Mouse (Mus musculus) spleen, postnatal 0 days (tissue): ENCODE data around the gene H2al1o. TPM values are rescaled to one million over a fixed set of nuclear protein-coding genes. Genes with fewer than 3 reads are reported as not detected.

Source experiments
- polyA plus RNA-seq: library from polyadenylated mRNA; unstranded; fragments of >200 nt; fragmentation: Nextera tagmentation; extraction: Ambion mirVana; gene quantifications from 2 replicates; pipeline ENCODE4 v1.2.1, GENCODE M21; 2015

H2al1o gene
- polyA plus RNA-seq: not detected in 2 replicates

GRCm38 (mm10) chrX:9572309-9572708 is at the start of gene H2al1o:
TSS of gene H2al1o (minus strand) at chrX:9572409.

Other genes starting within 250 kb of the H2al1o start
- not detected in 2 replicates for gene H2al1k, start 221.8 kb downstream of the H2al1o start, polyA plus RNA-seq
- 25.8 and 34.2 TPM in 2 replicates for gene Cybb, start 84.6 kb downstream of the H2al1o start, polyA plus RNA-seq
- 28.8 and 37.2 TPM in 2 replicates for gene Dynlt3, start 90.6 kb upstream of the H2al1o start, polyA plus RNA-seq